Mouse (Mus musculus) testis, adult 2 months (tissue): ENCODE data around the gene Slc39a12.

Experiments used
- CTCF ChIP-seq: fragments of 200-500 bp; IDR thresholded peaks from 2 replicates; pipeline ENCODE4 v1.5.1; 2012; ENCODE audit warnings: low read depth, mild to moderate bottlenecking, inconsistent platforms, low read length, moderate library complexity; ENCODE audit not compliant: control insufficient read depth, insufficient read depth, insufficient replicate concordance
- POLR2A ChIP-seq: fragments of 200-500 bp; IDR thresholded peaks from 2 replicates; pipeline ENCODE4 v1.6.1; 2012; ENCODE audit warnings: low read depth, mild to moderate bottlenecking, inconsistent platforms, low read length, moderate library complexity; ENCODE audit not compliant: control insufficient read depth

GRCm38 (mm10) chr2:14543355-14543754, 155.2 kb downstream of the Slc39a12 start:
- TF ChIP-seq CTCF (no peak), POLR2A (no peak)
